Mouse (Mus musculus): ENCODE measurements around the gene 1700001K19Rik. TPM values are rescaled to one million over a fixed set of nuclear protein-coding genes. Genes with fewer than 3 reads are reported as not detected.
A peak's percentile ranks its signal among the peaks of the same experiment; 100 is the strongest.
"Not testable (repeated sequence)": the region's sequence is repeated elsewhere in the genome, so short reads cannot be mapped to it uniquely, and the experiment has no call there.

1700001K19Rik gene
- polyA plus RNA-seq, 1 experiment from 2014 or later = not detected

DNA sequence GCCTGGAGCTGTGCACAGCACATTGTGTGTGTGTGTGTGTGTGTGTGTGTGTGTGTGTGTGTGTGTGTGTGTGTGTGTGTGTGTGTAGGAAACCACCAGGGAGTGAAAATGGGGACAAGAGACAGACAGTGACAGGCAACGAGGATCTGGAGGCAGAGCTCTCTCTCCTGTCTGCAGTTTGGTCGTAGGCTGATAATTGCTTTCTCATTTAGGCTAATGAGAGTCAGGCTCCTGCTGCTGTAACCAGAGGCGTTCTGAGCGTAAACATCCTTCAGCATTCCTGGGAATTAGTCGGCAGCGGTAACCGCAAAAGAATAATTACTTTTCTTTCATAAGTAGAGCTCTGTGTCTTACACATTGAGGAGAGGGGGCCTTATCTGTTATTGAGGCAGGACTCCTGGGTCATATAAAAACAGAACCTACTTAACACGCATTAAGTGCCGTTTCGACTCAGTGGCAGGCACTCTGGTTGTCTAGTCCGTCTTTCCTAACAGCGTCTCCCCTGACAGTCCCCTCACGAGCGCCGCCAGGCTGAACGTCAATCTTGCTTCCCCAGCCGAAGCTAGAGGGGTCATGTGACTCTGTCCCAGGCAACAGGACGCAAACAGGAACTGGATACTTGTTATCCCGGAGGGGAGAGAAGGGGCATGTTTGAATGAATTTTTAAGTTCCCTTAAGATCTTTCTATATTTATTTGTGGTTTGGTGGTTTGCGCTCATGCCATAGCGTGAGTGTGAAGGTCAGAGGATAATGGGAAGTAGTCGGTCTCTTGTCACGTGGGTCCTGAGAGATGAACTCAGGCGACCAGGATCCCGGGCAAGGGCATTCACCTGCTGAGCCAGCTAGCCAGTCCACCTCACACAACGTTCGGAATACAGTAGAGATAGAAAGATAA is 24.2 kb upstream of the 1700001K19Rik start:
- Histone ChIP-seq H3K9ac (replicated peaks; ENCODE audit: low read length) (no peak overlapping the region), H3K36me3 (ENCODE audit: control insufficient read depth, insufficient read depth, low read length) (no peaks in the 10 kb centered on the region), H3K4me1 (ENCODE audit: control insufficient read depth, insufficient read depth, low read length) (no peaks in the 10 kb centered on the region), H3K4me3 (replicated peaks; ENCODE audit: low read depth, low read length) (peak overlapping the region; percentile 22), H3K9me3 (ENCODE audit: control insufficient read depth, low read length) (no peaks in the 10 kb centered on the region), H3K27me3 (ENCODE audit: control insufficient read depth, insufficient read depth, low read length) (no peaks in the 10 kb centered on the region), H3K4me2 (ENCODE audit: low read length) (peak overlapping the region; percentile 52), H3K27ac (replicated peaks; ENCODE audit: low read depth, low read length) (peak overlapping the region; percentile 49)
- WGBS = under 1% methylated on average over 27 of the region's 27 CpGs
- peak; percentile 70; the same call in 1 of the 2 replicates for ATAC-seq (ENCODE audit: low FRiP score, low TSS enrichment)
- peak; percentile 77 for DNase-seq

DNA sequence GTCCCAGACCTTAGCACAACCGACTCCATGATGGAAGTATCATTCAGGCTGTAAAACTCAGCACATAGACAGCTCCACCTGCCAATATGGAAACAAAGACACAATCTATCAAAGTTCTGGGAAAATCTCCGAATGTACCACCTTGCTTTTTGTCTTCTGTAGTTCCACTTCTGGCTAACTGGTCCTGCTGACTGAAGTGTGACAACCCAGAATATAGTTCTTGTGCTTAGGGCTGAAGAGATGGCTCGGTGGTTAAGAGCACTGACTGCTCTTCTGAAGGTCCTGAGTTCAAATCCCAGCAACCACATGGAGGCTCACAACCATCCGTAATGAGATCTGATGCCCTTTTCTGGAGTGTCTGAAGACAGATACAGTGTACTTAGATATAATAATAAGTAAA is 23.0 kb upstream of the 1700001K19Rik start:
- DNase-seq; H3K9ac ChIP-seq (replicated peaks; ENCODE audit: low read length); H3K36me3 ChIP-seq (ENCODE audit: control insufficient read depth, insufficient read depth, low read length); ATAC-seq (ENCODE audit: low FRiP score, low TSS enrichment); H3K4me3 ChIP-seq (replicated peaks; ENCODE audit: low read depth, low read length); H3K27me3 ChIP-seq (ENCODE audit: control insufficient read depth, insufficient read depth, low read length); H3K4me2 ChIP-seq (ENCODE audit: low read length); H3K27ac ChIP-seq (replicated peaks; ENCODE audit: low read depth, low read length); H3K4me1 ChIP-seq (ENCODE audit: control insufficient read depth, insufficient read depth, low read length); H3K9me3 ChIP-seq (ENCODE audit: control insufficient read depth, low read length): not testable (repeated sequence)
- 86% methylated on average over 4 of the region's 4 CpGs for WGBS

GRCm38 (mm10) chr12:110703682-110704081 is 21.3 kb upstream of the 1700001K19Rik start:
- no peaks in the 10 kb centered on the region for H3K4me1 ChIP-seq (ENCODE audit: control insufficient read depth, insufficient read depth, low read length)
- H3K4me3 ChIP-seq (replicated peaks; ENCODE audit: low read depth, low read length) = no peak overlapping the region
- ATAC-seq (ENCODE audit: low FRiP score, low TSS enrichment) (no peak), DNase-seq (no peak)
- no peaks in the 10 kb centered on the region for H3K9me3 ChIP-seq (ENCODE audit: control insufficient read depth, low read length)
- 68% methylated on average over 7 of the region's 7 CpGs for WGBS
- H3K4me2 ChIP-seq (ENCODE audit: low read length) = no peak overlapping the region
- no peak overlapping the region for H3K27ac ChIP-seq (replicated peaks; ENCODE audit: low read depth, low read length)
- H3K27me3 ChIP-seq (ENCODE audit: control insufficient read depth, insufficient read depth, low read length) = no peaks in the 10 kb centered on the region
- no peaks in the 10 kb centered on the region for H3K36me3 ChIP-seq (ENCODE audit: control insufficient read depth, insufficient read depth, low read length)
- H3K9ac ChIP-seq (replicated peaks; ENCODE audit: low read length) = no peak overlapping the region

DNA sequence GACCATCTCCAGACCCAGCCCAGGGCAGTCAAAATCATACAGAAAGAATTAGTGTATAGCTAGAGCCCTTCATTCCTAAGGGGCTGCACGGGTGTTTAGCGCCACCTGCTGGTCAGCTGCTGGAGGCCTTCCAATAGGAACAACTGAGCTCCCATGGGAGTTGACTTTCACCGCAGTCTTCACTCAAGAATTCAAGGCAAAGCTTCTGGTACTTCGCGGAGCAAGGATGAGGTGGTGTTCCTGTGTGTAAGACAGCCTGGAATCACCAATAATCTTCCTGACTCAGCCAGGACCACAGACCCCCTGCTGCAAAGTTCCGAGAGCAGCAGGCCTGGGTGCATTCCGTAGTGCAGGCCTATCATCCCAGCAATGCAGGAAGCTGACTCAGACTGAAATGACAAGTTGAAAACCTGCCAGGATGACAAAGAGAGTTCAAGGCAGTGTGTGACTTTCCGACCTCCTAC is 20.6 kb upstream of the 1700001K19Rik start:
- H3K27me3 ChIP-seq (ENCODE audit: control insufficient read depth, insufficient read depth, low read length) = no peaks in the 10 kb centered on the region
- H3K36me3 ChIP-seq (ENCODE audit: control insufficient read depth, insufficient read depth, low read length) = no peaks in the 10 kb centered on the region
- 31% methylated on average over 8 of the region's 8 CpGs for WGBS
- ATAC-seq (ENCODE audit: low FRiP score, low TSS enrichment) (no peak), DNase-seq (peak; percentile 95)
- no peak overlapping the region for H3K27ac ChIP-seq (replicated peaks; ENCODE audit: low read depth, low read length)
- H3K4me3 ChIP-seq (replicated peaks; ENCODE audit: low read depth, low read length) = no peak overlapping the region
- no peaks in the 10 kb centered on the region for H3K9me3 ChIP-seq (ENCODE audit: control insufficient read depth, low read length)
- no peaks in the 10 kb centered on the region for H3K4me1 ChIP-seq (ENCODE audit: control insufficient read depth, insufficient read depth, low read length)
- no peak overlapping the region for H3K4me2 ChIP-seq (ENCODE audit: low read length)
- H3K9ac ChIP-seq (replicated peaks; ENCODE audit: low read length) = no peak overlapping the region

DNA sequence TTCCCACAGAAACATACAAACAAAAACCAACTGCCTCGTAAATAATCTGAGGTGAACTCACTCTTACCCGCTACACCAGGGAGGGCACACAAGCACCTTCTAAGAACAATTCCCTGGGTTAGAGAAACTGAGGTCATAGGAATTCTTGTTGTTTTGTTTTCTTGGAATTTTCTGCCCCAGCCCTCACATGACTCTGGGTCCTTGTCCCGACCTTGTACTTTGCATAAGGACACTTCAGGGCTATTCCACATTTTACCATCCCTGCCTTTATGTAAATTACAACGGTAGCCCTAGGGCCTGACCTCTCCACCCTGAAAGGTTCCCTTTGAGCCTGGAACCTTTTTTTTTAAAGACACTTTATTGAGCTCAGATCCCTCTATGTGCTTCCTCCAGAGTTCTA is 20.1 kb upstream of the 1700001K19Rik start, which contains the start of gene Hsp90aa1:
Gene Hsp90aa1 (minus strand): TSS at position 173 of the 400 bp plus-strand sequence.
- H3K27me3 ChIP-seq (ENCODE audit: control insufficient read depth, insufficient read depth, low read length) = no peaks in the 10 kb centered on the region
- H3K4me3 ChIP-seq (replicated peaks; ENCODE audit: low read depth, low read length) = no peak within 1 kb of the TSS
- WGBS = 55% methylated on average over 4 of the region's 4 CpGs
- H3K9me3 ChIP-seq (ENCODE audit: control insufficient read depth, low read length) = no peaks in the 10 kb centered on the region
- no peak within 1 kb of the TSS; the same call in 1 of the 2 replicates for H3K9ac ChIP-seq (replicated peaks; ENCODE audit: low read length)
- ATAC-seq (ENCODE audit: low FRiP score, low TSS enrichment) (no peak), DNase-seq (no peak)
- H3K27ac ChIP-seq (replicated peaks; ENCODE audit: low read depth, low read length) = no peak within 1 kb of the TSS
- no peaks in the 10 kb centered on the region for H3K36me3 ChIP-seq (ENCODE audit: control insufficient read depth, insufficient read depth, low read length)
- H3K4me1 ChIP-seq (ENCODE audit: control insufficient read depth, insufficient read depth, low read length) = no peaks in the 10 kb centered on the region
- H3K4me2 ChIP-seq (ENCODE audit: low read length) = no peak within 1 kb of the TSS

DNA sequence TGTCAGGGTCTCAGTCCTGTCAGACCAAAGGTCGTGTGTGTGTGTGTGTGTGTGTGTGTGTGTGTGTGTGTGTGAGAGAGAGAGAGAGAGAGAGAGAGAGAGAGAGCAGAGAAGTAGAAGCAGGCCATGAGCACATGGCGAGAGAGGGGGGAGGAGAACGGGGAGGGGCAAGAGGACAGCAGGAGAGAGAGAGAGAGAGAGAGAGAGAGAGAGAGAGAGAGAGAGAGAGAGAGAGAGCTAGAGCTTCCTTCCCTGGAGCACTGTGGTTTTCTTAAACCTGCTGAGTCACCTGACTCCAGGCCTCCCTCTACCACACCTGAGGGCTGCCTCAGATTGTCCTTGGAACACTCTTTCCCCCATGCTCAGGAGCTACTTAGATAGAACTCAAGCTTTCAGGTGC is 18.9 kb upstream of the 1700001K19Rik start:
- WGBS = 17% methylated on average over 2 of the region's 3 CpGs
- H3K36me3 ChIP-seq (ENCODE audit: control insufficient read depth, insufficient read depth, low read length) = not testable (repeated sequence)

DNA sequence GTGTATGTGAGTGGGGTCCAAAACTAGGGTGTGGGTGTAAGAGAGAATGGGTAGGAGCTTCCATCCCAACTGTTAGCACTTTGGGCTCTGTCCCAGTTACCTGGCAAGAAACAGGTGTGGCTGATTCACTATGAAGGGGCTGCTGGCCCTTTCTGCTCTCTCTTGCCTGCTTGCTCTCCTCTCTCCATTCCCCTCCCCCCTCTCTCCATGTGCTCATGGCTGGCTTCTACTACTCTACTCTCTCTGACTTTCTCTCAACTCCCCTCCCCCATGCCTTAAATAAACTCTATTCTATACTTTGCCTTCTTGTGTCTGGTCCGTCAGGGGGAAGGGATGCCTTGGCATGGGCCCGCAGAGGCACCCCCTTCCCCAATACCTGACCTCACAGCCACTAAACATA is 18.3 kb upstream of the 1700001K19Rik start:
- Histone ChIP-seq H3K4me2 (ENCODE audit: low read length) (no peak overlapping the region), H3K27me3 (ENCODE audit: control insufficient read depth, insufficient read depth, low read length) (no peaks in the 10 kb centered on the region), H3K9ac (replicated peaks; ENCODE audit: low read length) (no peak overlapping the region), H3K4me3 (replicated peaks; ENCODE audit: low read depth, low read length) (no peak overlapping the region), H3K9me3 (ENCODE audit: control insufficient read depth, low read length) (no peaks in the 10 kb centered on the region), H3K4me1 (ENCODE audit: control insufficient read depth, insufficient read depth, low read length) (0 out of 2 replicates have a peak, but pooled peaks cover 3% of the 10 kb centered on the region), H3K27ac (replicated peaks; ENCODE audit: low read depth, low read length) (no peak overlapping the region), H3K36me3 (ENCODE audit: control insufficient read depth, insufficient read depth, low read length) (no peaks in the 10 kb centered on the region)
- WGBS = 65% methylated on average over 2 of the region's 2 CpGs
- ATAC-seq (ENCODE audit: low FRiP score, low TSS enrichment) = no peak
- DNase-seq = no peak

More for the DNA sequence above, 18.9 kb upstream of the 1700001K19Rik start:
- not testable (repeated sequence) for H3K27me3 ChIP-seq (ENCODE audit: control insufficient read depth, insufficient read depth, low read length); H3K4me3 ChIP-seq (replicated peaks; ENCODE audit: low read depth, low read length); H3K4me2 ChIP-seq (ENCODE audit: low read length); ATAC-seq (ENCODE audit: low FRiP score, low TSS enrichment); H3K4me1 ChIP-seq (ENCODE audit: control insufficient read depth, insufficient read depth, low read length); H3K9ac ChIP-seq (replicated peaks; ENCODE audit: low read length); H3K27ac ChIP-seq (replicated peaks; ENCODE audit: low read depth, low read length); DNase-seq; H3K9me3 ChIP-seq (ENCODE audit: control insufficient read depth, low read length)

DNA sequence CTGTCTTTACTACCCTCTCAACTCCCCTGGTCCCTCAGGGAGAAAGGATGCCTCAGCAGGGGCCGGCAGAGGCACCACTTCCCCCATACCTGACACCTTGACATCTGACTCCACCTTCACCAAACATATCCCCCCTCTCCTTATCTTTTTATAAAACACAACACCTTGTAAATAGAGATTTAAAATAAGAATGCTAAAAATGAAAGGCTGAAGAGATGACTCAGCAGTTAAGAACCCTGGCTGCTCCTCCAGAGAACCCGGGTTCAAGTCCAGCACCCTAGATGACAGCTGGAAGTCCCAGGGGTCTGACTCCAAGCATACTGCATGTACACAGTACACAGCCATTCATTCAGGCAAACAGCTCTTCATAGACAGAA is 16.7 kb upstream of the 1700001K19Rik start:
- H3K27ac ChIP-seq (replicated peaks; ENCODE audit: low read depth, low read length) = no peak overlapping the region
- peaks cover 8% of the 10 kb centered on the region for H3K36me3 ChIP-seq (ENCODE audit: control insufficient read depth, insufficient read depth, low read length)
- no peak for ATAC-seq (ENCODE audit: low FRiP score, low TSS enrichment)
- no peak overlapping the region for H3K4me2 ChIP-seq (ENCODE audit: low read length)
- no peak overlapping the region for H3K4me3 ChIP-seq (replicated peaks; ENCODE audit: low read depth, low read length)
- 62% methylated on average over 2 of the region's 2 CpGs for WGBS
- DNase-seq = no peak
- H3K27me3 ChIP-seq (ENCODE audit: control insufficient read depth, insufficient read depth, low read length) = no peaks in the 10 kb centered on the region
- H3K9ac ChIP-seq (replicated peaks; ENCODE audit: low read length) = no peak overlapping the region
- H3K4me1 ChIP-seq (ENCODE audit: control insufficient read depth, insufficient read depth, low read length) = peaks cover 11% of the 10 kb centered on the region
- H3K9me3 ChIP-seq (ENCODE audit: control insufficient read depth, low read length) = no peaks in the 10 kb centered on the region

Data from midbrain, embryonic 14.5 days (tissue).